Mouse (Mus musculus) lung, postnatal 0 days (tissue): ENCODE results near the gene Tmprss9.

Experiments used
- CTCF ChIP-seq: IDR thresholded peaks from 2 replicates; pipeline ENCODE4 v1.5.1; 2016; ENCODE audit warnings: antibody characterized with exemption, mild to moderate bottlenecking
- EP300 ChIP-seq: IDR thresholded peaks from 2 replicates; pipeline ENCODE4 v1.6.1; 2016; ENCODE audit warnings: antibody characterized with exemption, mild to moderate bottlenecking, control low read depth

DNA sequence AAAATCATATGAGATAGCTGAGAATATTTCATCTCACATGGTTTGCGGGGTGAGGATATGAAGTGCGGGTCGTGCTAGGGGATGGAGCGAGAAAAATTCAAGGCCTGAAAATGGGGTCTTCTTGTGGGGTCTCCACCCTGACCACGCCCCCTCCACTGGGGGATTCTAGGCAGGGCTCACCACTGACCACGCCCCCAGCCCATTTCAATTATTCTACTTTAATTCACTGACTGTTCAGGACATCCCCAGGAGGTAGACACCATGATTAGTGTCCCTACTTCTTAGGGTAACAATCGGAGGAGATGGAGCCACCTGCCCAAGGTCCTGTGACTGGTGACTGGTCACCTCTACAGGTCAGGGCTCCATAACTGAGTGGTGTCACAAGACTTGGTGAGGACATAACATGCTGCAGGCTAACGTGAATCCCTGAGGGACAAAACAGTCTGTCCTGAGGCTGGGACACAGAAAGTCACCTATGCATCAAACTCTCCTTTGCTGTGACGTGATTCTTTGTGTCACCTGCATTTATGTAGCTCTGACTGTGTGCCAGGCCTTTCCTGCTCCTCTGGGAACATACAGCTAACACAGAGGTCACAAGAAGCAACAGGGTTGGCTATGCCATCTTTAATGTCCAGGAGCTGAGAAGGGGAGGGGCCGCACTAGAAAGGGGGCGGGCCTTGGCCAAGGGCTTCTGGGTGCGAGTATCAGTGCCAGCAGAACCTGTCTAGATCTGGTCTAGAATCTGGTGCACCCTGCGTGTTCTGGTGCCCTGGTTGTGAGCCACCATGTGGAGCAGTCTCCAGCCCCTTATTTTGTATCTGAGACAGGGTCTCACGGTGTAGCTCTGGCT is 62.7 kb downstream of the Tmprss9 start:
- no peak for TF ChIP-seq CTCF
- TF ChIP-seq EP300, result no peak
